Mouse (Mus musculus): Measurements from ENCODE around the gene Usp43. TPM values are rescaled to one million over a fixed set of nuclear protein-coding genes. Genes with fewer than 3 reads are reported as not detected.
A peak's percentile ranks its signal among the peaks of the same experiment; 100 is the strongest.

Usp43 gene
- polyA plus RNA-seq, 1 experiment: 3.6 TPM

- no peak for DNase-seq (ENCODE audit: extremely low spot score in 1 of 2, low spot score in 1 of 2)
Observed at GRCm38 (mm10) chr11:67911074-67911473, 10.9 kb downstream of the Usp43 start.

- DNase-seq (ENCODE audit: extremely low spot score in 1 of 2, low spot score in 1 of 2): no peak
Observed at GRCm38 (mm10) chr11:67903756-67904155, 18.2 kb downstream of the Usp43 start.

DNA sequence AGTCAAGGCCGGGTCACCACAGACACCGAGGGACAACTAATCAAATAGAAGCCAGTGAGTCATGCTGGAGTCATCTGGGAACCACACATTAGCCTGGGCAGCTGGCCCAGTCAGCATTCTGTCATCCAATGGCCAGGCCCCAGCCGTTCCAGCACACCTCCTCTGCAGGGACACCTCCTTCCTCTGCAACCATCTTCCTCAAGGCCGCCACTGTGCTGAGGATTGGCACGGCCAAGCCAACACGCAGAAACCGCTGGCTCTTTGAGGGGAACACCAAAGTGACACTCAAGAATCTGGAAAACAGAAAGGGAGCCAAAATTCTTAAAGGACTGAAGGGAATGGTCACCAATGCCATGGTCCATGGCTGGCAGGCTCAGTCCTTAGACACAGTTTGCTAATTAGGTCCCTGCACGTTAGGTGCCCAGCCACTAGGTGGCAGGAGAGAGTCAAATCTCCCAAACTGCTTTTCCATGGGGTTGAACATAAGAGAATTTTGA, 24.8 kb downstream of the Usp43 start:
- DNase-seq (ENCODE audit: extremely low spot score in 1 of 2, low spot score in 1 of 2): peak in 1 of 2 experiments; percentile 81

- no peak for DNase-seq (ENCODE audit: extremely low spot score in 1 of 2, low spot score in 1 of 2)
Observed at GRCm38 (mm10) chr11:67895641-67896040, 26.3 kb downstream of the Usp43 start.

GRCm38 (mm10) chr11:67888521-67888920, 33.4 kb downstream of the Usp43 start:
- no peak for DNase-seq (ENCODE audit: extremely low spot score in 1 of 2, low spot score in 1 of 2)

DNA sequence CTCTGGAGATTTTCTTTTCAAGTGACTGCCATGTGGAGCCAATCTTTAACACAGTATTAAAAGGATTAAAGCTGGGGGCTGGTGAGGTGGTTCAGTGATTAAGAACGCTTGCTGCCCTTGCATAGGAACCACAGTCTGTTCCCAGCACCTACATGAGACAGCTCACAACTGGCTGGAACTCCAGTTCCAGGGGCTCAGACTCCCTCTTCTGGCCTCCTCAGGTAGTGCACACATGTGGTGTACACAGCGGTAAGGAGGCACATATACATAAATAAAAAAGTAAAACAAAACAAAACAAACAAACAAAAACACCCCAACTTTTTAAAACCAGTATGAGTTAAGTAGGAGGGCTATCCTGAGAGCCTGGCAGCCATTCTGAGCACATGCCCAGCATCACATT, 36.0 kb downstream of the Usp43 start:
- no peak for DNase-seq (ENCODE audit: extremely low spot score in 1 of 2, low spot score in 1 of 2)

GRCm38 (mm10) chr11:67865521-67866197, 56.3 kb downstream of the Usp43 start:
- DNase-seq (ENCODE audit: extremely low spot score in 1 of 2, low spot score in 1 of 2): no peak

GRCm38 (mm10) chr11:67865100-67865499, 56.9 kb downstream of the Usp43 start:
- no peak for DNase-seq (ENCODE audit: extremely low spot score in 1 of 2, low spot score in 1 of 2)

DNA sequence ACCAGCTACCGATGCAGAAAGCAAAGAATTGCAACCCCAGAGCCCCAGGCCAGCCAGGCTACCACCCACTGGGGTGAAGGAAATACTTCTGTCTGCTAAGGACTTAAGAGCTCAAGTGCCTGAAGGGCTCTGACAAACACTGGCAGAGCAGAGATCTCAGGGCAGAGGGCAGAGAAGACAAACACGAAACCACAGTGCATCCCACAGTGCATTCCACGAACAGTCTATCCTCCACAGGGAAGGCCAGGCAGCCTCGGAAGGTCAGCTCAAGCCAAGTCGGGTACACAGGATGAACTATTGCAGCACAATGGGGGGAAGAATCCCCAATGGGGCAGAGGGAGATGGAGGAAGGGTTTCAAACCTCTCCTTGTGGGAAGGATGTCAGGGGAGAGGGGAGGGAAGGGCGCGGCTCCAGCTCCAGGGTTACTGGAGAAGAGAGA, 60.5 kb downstream of the Usp43 start:
- no peak for DNase-seq (ENCODE audit: extremely low spot score in 1 of 2, low spot score in 1 of 2)

DNA sequence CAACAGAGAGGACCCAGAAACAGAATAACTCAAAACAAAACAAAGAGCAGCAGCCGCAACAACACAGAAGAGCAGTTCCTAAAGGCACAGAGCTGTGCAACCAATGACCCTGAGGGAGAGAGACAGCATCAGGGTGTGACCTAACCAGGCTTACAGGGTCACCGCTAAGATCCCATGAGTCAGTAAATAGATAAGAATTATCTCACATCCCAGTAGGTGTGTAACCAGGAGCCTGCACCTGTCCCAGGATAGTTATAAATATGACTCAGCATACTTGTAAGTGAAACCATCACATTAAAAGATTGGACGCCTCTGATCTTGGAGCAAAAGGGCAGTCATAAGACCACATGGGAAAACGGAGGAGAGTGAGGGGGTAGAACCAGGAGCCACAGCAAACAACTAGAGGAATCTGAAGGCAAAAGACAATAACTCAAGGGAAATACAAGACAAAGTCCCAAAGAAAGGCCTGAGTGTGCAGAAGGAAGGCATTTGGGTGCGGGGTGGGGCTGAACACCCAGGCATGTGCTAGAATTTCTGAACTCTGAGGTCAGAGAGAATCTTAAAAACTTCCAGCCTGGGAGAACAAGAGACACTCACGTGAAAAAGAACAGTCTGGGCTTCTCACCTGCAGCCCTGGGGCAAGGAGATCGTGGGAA, 61.1 kb downstream of the Usp43 start:
- no peak for DNase-seq (ENCODE audit: extremely low spot score in 1 of 2, low spot score in 1 of 2)

GRCm38 (mm10) chr11:67858518-67858917, 63.4 kb downstream of the Usp43 start:
- DNase-seq (ENCODE audit: extremely low spot score in 1 of 2, low spot score in 1 of 2): no peak

GRCm38 (mm10) chr11:67855035-67855434, 66.9 kb downstream of the Usp43 start:
- peak in 1 of 2 experiments; percentile 38 for DNase-seq (ENCODE audit: extremely low spot score in 1 of 2, low spot score in 1 of 2)

DNA sequence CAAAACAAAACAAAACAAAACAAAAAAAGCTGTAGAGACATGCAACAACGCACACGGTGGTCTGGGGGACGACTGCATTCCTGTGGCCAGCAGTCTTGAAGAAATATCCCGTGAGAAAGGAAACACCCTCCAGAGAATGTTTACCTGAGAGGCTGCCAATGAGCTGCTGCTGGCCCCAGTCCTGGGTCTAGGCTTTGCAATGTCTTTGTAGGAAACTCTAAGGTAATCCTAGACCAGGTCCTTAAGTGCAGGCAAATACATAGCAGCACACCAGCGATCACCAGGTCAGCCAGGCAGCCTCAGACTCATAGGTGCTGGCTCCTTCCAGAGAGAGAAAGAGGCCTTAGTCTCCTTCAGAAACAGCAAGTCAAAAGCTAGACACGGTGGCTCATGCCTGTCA, 68.0 kb downstream of the Usp43 start:
- DNase-seq (ENCODE audit: extremely low spot score in 1 of 2, low spot score in 1 of 2): no peak

DNA sequence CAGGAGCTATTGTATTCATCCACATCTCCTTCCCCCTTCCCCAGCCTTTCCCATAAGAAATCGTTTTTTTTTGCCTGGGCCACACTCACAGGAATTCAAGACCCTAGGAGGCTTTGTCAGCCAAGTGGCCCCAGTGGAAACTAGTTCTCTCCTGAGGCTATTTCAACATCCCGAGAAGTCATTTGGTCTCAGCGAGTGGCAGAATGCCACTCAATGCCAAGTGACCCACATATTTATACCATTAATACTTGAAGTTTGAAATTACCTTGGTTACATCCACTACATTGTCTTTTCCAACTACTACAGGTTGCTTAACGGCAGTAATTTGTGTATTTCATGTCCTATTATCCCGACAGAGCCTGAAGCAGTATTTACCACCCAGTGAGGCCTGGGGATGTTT, 70.2 kb downstream of the Usp43 start:
- no peak for DNase-seq (ENCODE audit: extremely low spot score in 1 of 2, low spot score in 1 of 2)

DNA sequence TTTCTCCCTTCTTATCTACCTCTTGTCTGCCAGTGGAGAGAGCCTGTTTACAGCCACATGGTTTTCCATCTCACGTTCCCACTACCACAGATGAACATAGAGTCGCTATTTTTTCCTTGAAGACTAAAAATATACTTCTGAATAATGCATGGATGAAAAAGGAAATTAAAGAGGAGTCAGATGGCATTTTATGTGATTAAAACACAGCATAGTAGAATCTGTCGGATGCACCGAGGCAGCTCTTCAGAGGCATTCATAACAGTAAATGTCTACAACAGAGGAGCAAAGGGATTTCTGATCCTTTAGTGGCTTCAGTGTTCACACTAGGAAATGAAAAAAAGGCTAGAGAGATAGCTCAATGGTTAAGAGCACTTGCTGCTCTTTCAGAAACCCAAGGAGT, 76.8 kb downstream of the Usp43 start:
- no peak for DNase-seq (ENCODE audit: extremely low spot score in 1 of 2, low spot score in 1 of 2)

- no peak for DNase-seq (ENCODE audit: extremely low spot score in 1 of 2, low spot score in 1 of 2)
Observed at GRCm38 (mm10) chr11:67839810-67840209, 82.1 kb downstream of the Usp43 start.

- DNase-seq (ENCODE audit: extremely low spot score in 1 of 2, low spot score in 1 of 2): no peak
Observed at GRCm38 (mm10) chr11:67835408-67836078, 86.4 kb downstream of the Usp43 start.

- no peak for DNase-seq (ENCODE audit: extremely low spot score in 1 of 2, low spot score in 1 of 2)
Observed at GRCm38 (mm10) chr11:67831820-67832219, 90.1 kb downstream of the Usp43 start.

DNA sequence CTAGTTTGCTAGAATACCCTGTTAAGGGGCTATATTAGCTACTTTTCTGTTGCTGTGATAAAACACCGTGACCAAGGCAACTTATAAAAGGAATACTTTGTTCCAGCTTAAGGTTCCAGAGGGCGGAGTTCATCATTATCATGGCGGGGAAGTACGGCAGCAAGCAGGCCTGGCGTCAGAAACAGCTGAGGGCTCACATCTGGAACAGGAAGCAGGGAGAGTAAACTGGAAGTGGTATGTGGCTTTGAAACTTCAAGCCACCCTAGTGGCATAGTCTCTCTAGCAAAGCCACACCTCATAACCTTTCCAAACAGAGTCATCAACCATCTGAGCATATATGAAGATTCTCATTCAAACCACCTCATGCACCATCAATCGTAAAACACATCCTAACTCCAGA, 92.4 kb downstream of the Usp43 start:
- no peak for DNase-seq (ENCODE audit: extremely low spot score in 1 of 2, low spot score in 1 of 2)

DNA sequence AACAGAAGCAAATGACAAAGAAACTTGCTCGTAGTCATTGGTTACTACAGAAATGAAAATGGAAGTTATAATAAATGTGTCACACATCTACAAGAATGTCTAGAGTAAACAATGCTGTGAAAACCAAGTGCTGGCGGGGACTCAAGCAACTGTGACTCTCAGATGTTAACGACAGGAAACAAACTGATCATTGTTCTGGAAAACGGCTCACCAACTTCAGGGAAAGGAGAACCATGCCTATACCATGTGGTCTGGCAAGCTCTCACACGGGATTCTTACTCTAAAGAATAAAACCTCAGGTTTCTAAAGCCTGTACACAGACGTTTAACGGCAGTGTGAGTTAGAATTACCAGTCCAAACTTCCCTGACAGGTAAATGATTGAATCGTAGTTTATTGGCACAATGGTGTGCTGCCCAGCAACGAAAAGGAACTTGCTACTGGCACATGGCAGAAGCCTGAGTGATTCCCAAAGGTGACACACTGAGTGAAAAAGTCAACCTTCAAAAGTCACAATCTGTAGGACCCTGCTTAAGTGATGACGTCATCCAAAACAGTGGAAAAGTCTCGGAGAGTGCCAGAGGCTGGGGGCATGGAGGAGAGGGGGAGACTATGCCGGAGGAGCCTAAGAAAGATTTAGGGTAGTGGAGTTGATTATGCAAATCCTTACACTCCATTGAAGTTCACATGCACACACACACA, 93.4 kb downstream of the Usp43 start:
- DNase-seq (ENCODE audit: extremely low spot score in 1 of 2, low spot score in 1 of 2): no peak

DNA sequence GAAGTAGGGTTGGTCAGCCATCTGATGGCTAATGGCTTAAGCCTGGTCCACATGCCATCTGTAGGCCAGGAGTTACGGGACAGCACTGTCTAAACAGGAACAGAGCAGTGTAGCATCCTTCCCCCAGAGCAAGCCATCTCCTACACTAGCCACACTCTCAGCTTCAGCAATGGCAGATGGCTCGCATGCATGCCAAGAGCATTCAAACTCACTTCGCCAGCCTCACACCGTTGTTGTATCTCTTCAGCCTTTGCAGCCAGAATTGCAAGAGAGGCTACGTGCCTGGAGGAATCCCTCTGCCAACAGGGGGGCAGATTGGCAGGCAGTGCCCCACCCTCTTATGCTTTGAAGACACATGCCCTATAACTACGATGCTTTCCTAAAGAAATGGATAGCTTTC, 100.4 kb downstream of the Usp43 start:
- DNase-seq (ENCODE audit: extremely low spot score in 1 of 2, low spot score in 1 of 2): peak; percentile 47 to 64

All from frontal cortex, adult 2 months (tissue).